Mouse (Mus musculus): Measurements from ENCODE around the gene Wnk2. TPM values are rescaled to one million over a fixed set of nuclear protein-coding genes. Genes with fewer than 3 reads are reported as not detected.

Wnk2 gene
- total RNA-seq, 1 experiment from 2014 or later: not detected

- ATAC-seq (replicated peaks; ENCODE audit: insufficient number of reproducible peaks, low FRiP score, low TSS enrichment, poor library complexity, severe bottlenecking): no peak
Observed at GRCm38 (mm10) chr13:49147007-49147857, 582 bp downstream of the Wnk2 start.

DNA sequence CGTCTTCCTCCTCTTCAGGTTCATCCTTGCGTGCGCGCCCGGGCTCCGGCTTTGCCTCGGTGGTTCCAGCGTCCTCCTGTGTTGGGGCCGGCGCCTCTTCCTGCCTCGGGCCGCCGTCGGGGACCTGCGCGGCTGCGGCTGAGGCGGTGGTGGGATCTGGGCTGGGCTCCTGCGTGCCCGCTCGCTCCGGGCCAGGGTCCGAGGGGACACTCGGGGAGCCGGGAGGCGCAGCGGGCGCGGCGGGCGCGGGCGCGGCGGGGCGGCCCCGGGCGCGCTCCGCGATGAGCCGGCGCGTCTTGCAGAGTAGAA lies 1.2 kb downstream of the Wnk2 start:
- no peak for ATAC-seq (replicated peaks; ENCODE audit: insufficient number of reproducible peaks, low FRiP score, low TSS enrichment, poor library complexity, severe bottlenecking)

DNA sequence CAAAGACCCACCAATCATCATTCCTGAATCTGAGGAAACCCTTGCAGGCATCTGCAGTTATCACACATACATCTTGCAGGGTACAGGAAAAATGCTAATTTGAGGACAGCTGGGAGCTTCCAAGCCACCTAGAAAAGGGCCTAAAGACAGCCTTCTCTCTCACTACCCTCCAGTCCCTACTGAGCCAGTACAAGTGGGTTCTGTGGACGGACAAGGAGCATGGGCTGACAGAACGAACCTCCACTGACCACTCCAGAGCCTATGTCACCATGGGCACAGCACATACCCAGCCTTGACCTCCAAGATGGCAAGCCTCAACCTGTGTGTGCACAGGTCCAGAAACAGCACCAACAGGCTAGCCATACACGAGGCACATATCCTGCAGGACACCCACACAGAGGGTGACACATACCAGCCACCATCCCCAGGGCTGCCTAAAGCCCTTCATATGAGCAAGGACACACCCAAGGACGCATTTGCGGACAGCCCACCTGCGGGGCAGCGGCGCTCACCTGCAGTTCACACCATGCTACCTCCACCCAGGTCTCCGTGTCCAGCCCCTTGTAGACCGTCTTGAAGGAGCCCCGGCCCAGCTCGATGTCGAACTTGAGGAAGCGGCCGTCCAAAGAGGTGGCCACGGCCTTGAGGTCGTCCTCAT lies 1.6 kb downstream of the Wnk2 start:
- ATAC-seq (replicated peaks; ENCODE audit: insufficient number of reproducible peaks, low FRiP score, low TSS enrichment, poor library complexity, severe bottlenecking): no peak

DNA sequence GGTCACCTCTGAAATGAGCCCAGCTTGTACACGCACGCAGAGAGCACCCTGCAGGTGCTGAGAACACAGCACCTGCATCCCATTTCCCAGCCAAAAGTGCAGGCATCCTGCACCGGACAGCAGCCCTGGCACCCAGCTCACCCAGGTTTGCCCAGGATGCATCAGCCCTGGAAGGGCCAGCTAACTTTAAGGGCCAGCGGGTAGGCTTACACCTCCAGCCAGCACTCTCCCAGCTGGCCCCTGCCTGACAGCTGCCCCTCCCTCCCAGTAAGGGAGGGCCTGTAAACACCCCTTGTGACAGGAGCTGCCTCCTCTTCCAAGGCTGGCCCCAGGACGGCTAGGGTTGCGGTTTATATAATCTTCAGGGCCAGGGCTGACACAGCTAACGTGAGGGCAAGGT lies 2.4 kb downstream of the Wnk2 start:
- ATAC-seq (replicated peaks; ENCODE audit: insufficient number of reproducible peaks, low FRiP score, low TSS enrichment, poor library complexity, severe bottlenecking): no peak

DNA sequence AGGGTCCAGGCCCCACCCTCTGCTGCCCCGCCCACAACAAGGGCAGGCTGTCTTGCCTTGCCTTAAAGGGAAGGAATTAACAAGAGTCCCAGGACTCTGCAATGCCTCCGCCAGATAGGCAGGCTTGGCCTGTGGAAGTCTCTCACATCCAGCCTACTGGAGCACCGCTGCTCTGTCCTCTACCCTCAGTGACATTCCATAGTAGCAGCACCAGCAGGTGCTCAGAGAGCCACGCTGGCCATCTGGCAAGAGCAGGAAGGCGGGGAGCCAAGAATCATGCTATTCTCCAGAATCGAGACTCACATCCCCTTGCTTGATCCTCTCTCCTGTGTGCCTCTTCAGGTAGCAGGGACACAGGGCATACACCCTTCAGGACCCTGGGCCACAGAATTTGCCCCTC lies 3.4 kb downstream of the Wnk2 start:
- ATAC-seq (replicated peaks; ENCODE audit: insufficient number of reproducible peaks, low FRiP score, low TSS enrichment, poor library complexity, severe bottlenecking): no peak

DNA sequence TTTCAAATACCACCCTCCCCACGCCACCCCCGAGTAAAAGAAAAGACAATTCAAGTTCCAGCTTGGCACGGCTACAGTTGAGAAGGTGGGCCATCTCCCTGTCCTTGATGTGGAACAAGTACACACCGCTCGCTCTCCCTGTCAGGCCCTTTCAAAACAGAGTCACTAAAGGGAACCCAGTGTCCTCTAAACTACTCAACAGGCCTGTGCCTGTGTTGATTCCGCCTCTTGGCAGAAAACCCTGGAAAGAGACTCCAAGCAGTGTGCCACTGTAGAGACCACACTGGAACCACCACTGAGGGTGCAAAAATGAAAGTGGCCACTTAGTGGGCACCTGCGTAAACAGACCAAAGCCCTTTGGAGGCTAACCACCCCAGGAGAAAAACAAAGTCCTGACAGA lies 4.5 kb downstream of the Wnk2 start:
- ATAC-seq (replicated peaks; ENCODE audit: insufficient number of reproducible peaks, low FRiP score, low TSS enrichment, poor library complexity, severe bottlenecking): no peak

DNA sequence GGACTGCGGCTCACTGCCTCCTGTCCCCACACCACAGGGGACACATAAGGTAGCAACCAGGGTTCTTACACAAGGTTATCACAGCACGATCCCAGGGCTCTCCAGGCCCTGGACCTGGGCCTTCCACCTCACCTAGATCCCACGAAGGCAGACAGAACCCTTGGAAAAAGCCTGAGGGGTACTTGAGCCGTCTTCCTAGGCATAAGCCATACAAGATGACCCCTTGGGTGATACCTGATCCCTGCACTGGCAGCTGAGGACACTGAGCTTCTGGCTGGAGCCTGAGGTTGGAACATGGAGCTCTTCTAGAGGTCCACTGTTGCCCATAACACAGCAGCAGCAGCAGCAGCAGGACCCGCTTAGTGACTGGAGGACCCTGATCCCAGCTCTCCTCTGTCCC lies 5.4 kb downstream of the Wnk2 start:
- no peak for ATAC-seq (replicated peaks; ENCODE audit: insufficient number of reproducible peaks, low FRiP score, low TSS enrichment, poor library complexity, severe bottlenecking)

- ATAC-seq (replicated peaks; ENCODE audit: insufficient number of reproducible peaks, low FRiP score, low TSS enrichment, poor library complexity, severe bottlenecking): no peak
Observed at GRCm38 (mm10) chr13:49140567-49140966, 7.2 kb downstream of the Wnk2 start.

DNA sequence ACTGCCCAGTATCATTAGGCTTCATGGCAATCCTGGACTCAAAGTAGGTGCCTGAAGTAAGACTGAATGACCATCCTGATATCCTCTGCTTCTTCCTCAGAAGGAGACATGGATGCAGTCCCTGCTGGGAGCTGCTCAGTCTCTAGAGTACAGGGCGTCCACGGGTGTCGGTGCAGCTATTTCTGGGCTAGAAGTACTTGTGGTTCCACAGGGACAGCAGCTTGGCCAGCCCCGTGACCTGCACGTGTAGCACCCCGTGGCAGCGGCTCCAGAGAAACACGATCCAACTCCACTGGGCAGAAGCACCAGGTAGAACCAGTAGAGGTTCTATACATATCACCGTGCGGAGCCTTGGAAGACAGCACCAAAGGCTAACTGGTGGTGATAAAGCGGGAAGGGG lies 13.3 kb downstream of the Wnk2 start:
- no peak for ATAC-seq (replicated peaks; ENCODE audit: insufficient number of reproducible peaks, low FRiP score, low TSS enrichment, poor library complexity, severe bottlenecking)

- ATAC-seq (replicated peaks; ENCODE audit: insufficient number of reproducible peaks, low FRiP score, low TSS enrichment, poor library complexity, severe bottlenecking): no peak
Observed at GRCm38 (mm10) chr13:49133125-49133524, 14.7 kb downstream of the Wnk2 start.

GRCm38 (mm10) chr13:49131946-49132687 lies 15.7 kb downstream of the Wnk2 start:
- no peak for ATAC-seq (replicated peaks; ENCODE audit: insufficient number of reproducible peaks, low FRiP score, low TSS enrichment, poor library complexity, severe bottlenecking)

GRCm38 (mm10) chr13:49131342-49131855 lies 16.4 kb downstream of the Wnk2 start:
- ATAC-seq (replicated peaks; ENCODE audit: insufficient number of reproducible peaks, low FRiP score, low TSS enrichment, poor library complexity, severe bottlenecking): no peak

DNA sequence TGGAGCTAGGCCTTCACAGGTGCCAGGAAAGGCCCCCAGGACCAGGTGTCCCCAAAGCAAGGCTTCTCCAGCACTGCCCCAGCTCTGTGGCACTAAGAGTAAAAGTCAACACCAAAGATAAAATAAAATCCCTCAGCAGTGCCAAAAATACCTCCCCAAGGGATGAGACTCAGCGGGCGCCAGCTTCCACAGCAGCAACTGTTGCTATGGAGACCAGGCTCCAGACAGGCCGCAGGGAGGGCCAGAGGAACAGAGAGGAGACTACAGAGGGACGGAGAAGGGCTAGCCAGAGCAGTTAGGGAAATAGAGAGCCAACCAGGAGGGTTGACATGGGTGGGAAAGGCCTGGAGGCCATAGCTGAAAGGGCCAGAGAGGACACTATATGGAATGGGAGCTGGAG lies 18.0 kb downstream of the Wnk2 start:
- ATAC-seq (replicated peaks; ENCODE audit: insufficient number of reproducible peaks, low FRiP score, low TSS enrichment, poor library complexity, severe bottlenecking): no peak

- ATAC-seq (replicated peaks; ENCODE audit: insufficient number of reproducible peaks, low FRiP score, low TSS enrichment, poor library complexity, severe bottlenecking): no peak
Observed at GRCm38 (mm10) chr13:49129154-49129553, 18.7 kb downstream of the Wnk2 start.

DNA sequence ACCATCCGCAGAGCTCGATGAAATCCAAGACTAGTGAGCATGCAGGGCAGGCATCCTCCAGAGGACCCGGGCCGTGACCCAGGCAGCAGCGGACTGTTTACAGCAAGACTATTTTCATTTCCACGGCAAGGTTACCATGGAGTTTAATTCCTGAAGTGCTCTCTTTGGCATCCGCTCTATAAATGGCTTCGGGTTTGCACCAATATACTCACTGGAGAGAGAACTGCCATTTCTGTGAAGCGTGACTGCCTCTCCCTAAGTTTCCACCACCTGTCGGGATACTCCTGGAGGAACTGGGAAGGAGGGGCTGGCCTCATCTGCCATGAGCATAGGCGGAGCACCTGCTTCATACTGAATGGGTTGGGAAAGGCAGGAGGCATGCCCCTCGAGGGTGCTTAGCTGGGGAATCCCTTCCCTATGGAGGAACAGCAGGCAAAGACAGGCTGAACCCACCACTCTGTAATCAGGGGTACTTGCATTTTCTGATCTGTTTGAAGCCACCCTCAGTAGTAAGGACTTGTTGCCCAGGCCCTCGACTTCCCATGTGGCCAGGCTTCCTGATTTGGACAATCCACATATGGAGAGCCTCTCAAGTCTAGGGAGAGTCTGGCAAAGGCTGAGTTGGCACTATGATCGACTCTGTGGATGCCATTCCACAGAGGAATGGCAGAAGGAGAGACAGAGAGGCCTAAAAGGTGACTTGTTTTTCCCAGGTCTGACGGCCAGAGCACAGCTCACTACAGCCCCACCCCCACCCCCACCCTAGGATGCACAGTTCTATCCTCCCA lies 19.8 kb downstream of the Wnk2 start:
- no peak for ATAC-seq (replicated peaks; ENCODE audit: insufficient number of reproducible peaks, low FRiP score, low TSS enrichment, poor library complexity, severe bottlenecking)

- no peak for ATAC-seq (replicated peaks; ENCODE audit: insufficient number of reproducible peaks, low FRiP score, low TSS enrichment, poor library complexity, severe bottlenecking)
Observed at GRCm38 (mm10) chr13:49122106-49122505, 25.7 kb downstream of the Wnk2 start.

GRCm38 (mm10) chr13:49117563-49117962 lies 30.3 kb downstream of the Wnk2 start:
- no peak for ATAC-seq (replicated peaks; ENCODE audit: insufficient number of reproducible peaks, low FRiP score, low TSS enrichment, poor library complexity, severe bottlenecking)

- ATAC-seq (replicated peaks; ENCODE audit: insufficient number of reproducible peaks, low FRiP score, low TSS enrichment, poor library complexity, severe bottlenecking): no peak
Observed at GRCm38 (mm10) chr13:49114921-49115320, 32.9 kb downstream of the Wnk2 start.

DNA sequence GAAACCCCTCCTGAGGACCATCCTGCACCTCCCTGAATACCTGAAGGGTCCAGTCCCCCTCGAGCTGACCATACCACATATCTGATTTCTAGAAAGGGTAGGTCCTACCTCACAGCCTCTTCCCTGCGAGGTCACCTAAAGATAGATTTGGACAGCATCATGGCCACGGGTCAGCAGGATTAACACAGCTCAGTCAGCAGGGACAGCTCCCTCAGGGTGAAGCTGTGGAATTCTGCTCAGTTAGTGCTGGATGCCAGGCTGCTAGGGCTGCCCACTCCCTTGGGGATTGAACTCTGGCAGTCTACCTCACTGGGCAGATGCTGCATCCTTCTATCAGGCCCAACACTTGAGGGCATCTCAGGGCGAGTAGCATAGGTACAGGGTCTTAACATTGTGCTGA lies 33.7 kb downstream of the Wnk2 start:
- no peak for ATAC-seq (replicated peaks; ENCODE audit: insufficient number of reproducible peaks, low FRiP score, low TSS enrichment, poor library complexity, severe bottlenecking)
